Mouse (Mus musculus): Measurements from ENCODE around the gene Tnfrsf26.

DNA sequence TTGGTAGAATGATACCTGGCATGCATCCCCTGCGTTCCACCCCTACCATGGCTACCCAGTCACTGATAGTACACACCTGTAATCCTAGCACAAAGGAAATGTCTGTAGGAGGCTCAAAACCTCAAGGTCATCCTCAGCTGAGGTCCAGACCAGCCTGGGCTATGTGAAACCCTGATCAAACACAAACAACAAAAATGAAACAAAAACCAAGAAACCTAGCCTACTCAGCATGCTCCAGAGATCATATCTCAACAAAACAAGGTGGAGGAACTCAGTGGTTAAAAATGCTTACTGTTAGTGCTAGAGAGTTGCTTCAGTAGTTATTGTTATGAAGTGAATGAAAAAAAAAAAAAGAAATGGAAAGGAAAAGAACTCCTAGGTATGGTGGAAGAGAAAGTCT is at the start of gene Tnfrsf26:
- TF ChIP-seq POLR2A (IDR thresholded peaks at IDR 0.05; ENCODE audit: borderline replicate concordance, control insufficient read depth, low read depth, low read length) = no peak
- TF ChIP-seq CTCF (IDR thresholded peaks at IDR 0.05; ENCODE audit: control insufficient read depth, insufficient read depth, low read length) = no peak

Measured in bone marrow, adult 2 months (tissue).